Mouse (Mus musculus) central nervous system, embryonic 14 days (tissue): ENCODE data around the gene Retreg1. TPM values are rescaled to one million over a fixed set of nuclear protein-coding genes. Genes with fewer than 3 reads are reported as not detected.

Source experiments
- polyA plus RNA-seq: library from polyadenylated mRNA; depleted of rRNA; stranded (reverse); fragments of >200 nt; gene quantifications from 2 replicates; pipeline ENCODE4 v1.2.3, GENCODE M21; 2012; rRNA removed

Gene Retreg1
- polyA plus RNA-seq, result 5.5 and 6.2 TPM in 2 replicates

GRCm38 (mm10) chr15:25843086-25843991, at the start of gene Retreg1:
Retreg1 (plus strand) TSS chr15:25843180.

GRCm38 (mm10) chr15:25984067-25984733, 141.2 kb downstream of the Retreg1 start, which contains the start of gene Zfp622:
Zfp622 (plus strand) TSS chr15:25984366.

Other genes with a start within 250 kb of the Retreg1 start
- 28.6 and 36.6 TPM in 2 replicates for gene Myo10, start 220.7 kb upstream of the Retreg1 start, polyA plus RNA-seq
- gene Zfp622, start 141.2 kb downstream of the Retreg1 start, polyA plus RNA-seq, result 29.8 and 31.4 TPM in 2 replicates